Mouse (Mus musculus): ENCODE measurements around the gene Tbcel.

GRCm38 (mm10) chr9:42432155-42432554, 75.5 kb downstream of the Tbcel start:
- TF ChIP-seq CTCF (IDR thresholded peaks at IDR 0.05; ENCODE audit: borderline replicate concordance, extremely low read depth, insufficient read depth, insufficient read length) (peak; percentile 34; the same call in 1 of the 2 replicates), POLR2A (IDR thresholded peaks at IDR 0.05; ENCODE audit: borderline replicate concordance, extremely low read depth, insufficient read depth, insufficient read length, poor library complexity, severe bottlenecking) (no peak)

Measured in brain, embryonic 14.5 days (tissue).